Mouse (Mus musculus) liver, adult 2 months (tissue): ENCODE measurements at regions not wholly inside any gene's neighbourhood (a gene's known extent, or its start where the extent isn't known, plus 50 kb on each side); places are given as distances from the start of the nearest gene placed in this dataset.

Experiments
- DNase-seq: peaks from one replicate; pipeline ENCODE4 v3.0.0-alpha.2; 2011; ENCODE audit warnings: low read depth, low spot score; ENCODE audit errors: extremely low read depth
- H3K27ac ChIP-seq: fragments of 200-500 bp; replicated peaks from 2 replicates; pipeline ENCODE4 v1.5.1; 2012; ENCODE audit warnings: low read depth, mild to moderate bottlenecking, control low read depth, inconsistent platforms, low read length; ENCODE audit not compliant: insufficient read depth
- H3K27me3 ChIP-seq: fragments of 200-500 bp; 2 replicates; pipeline ENCODE4 v1.6.1; 2012; ENCODE audit warnings: mild to moderate bottlenecking, moderate library complexity, low read length, inconsistent platforms; ENCODE audit not compliant: control insufficient read depth, insufficient read depth
- H3K36me3 ChIP-seq: fragments of 200-500 bp; 2 replicates; pipeline ENCODE4 v1.6.1; 2012; ENCODE audit warnings: low read length, inconsistent platforms; ENCODE audit not compliant: control insufficient read depth, insufficient read depth
- H3K4me1 ChIP-seq: fragments of 200-500 bp; 2 replicates; pipeline ENCODE4 v1.6.1; 2011; ENCODE audit warnings: low read length; ENCODE audit not compliant: control insufficient read depth, insufficient read depth
- H3K4me3 ChIP-seq: fragments of 200-500 bp; 2 replicates; pipeline ENCODE4 v1.5.1; 2011; ENCODE audit warnings: low read depth, mild to moderate bottlenecking, control low read depth, low read length, moderate library complexity; ENCODE audit not compliant: insufficient read depth
- H3K79me2 ChIP-seq: fragments of 200-500 bp; 2 replicates; pipeline ENCODE4 v1.6.1; 2012; ENCODE audit warnings: inconsistent platforms, mild to moderate bottlenecking, low read length, moderate library complexity; ENCODE audit not compliant: control insufficient read depth, insufficient read depth
- H3K9ac ChIP-seq: fragments of 200-500 bp; 2 replicates; pipeline ENCODE4 v1.6.1; 2012; ENCODE audit warnings: low read depth, mild to moderate bottlenecking, control low read depth, inconsistent platforms, low read length
- CTCF ChIP-seq: fragments of 200-500 bp; IDR thresholded peaks from 2 replicates; pipeline ENCODE4 v1.5.1; 2011; ENCODE audit warnings: low read depth, low read length, control low read depth
- POLR2A ChIP-seq: fragments of 200-500 bp; IDR thresholded peaks from 2 replicates; pipeline ENCODE4 v1.6.1; 2011; ENCODE audit warnings: low read length, control low read depth; ENCODE audit not compliant: insufficient read depth; ENCODE audit errors: extremely low read depth
- WGBS: fragments of 180-500 bp; shearing (Covaris S2); methylation state at CpG from one replicate; pipeline ENCODE4 v1.1.7; 2018; 5-methylcytosine and 5-hydroxymethylcytosine counted together

- H3K36me3 ChIP-seq = no peaks in the 10 kb centered on the region
- WGBS = 60% methylated on average over 2 of the region's 2 CpGs
- TF ChIP-seq POLR2A = no peak
- no peak for TF ChIP-seq CTCF
- no peaks in the 10 kb centered on the region for H3K4me1 ChIP-seq
- H3K27me3 ChIP-seq = no peaks in the 10 kb centered on the region
- DNase-seq = no peak
- H3K4me3 ChIP-seq = no peak overlapping the region
- no peaks in the 10 kb centered on the region for H3K79me2 ChIP-seq
- H3K27ac ChIP-seq = no peak overlapping the region
- no peak overlapping the region for H3K9ac ChIP-seq
Observed at GRCm38 (mm10) chr11:8715775-8716174, 51.4 kb upstream of the Tns3 start.
